Mouse (Mus musculus) stomach, postnatal 0 days (tissue): ENCODE measurements at regions not wholly inside any gene's neighbourhood (a gene's known extent, or its start where the extent isn't known, plus 50 kb on each side); places are given as distances from the start of the nearest gene placed in this dataset.

Experiments
- CTCF ChIP-seq: IDR thresholded peaks from 2 replicates; pipeline ENCODE4 v1.5.1; 2016; ENCODE audit warnings: antibody characterized with exemption, low read depth, mild to moderate bottlenecking, moderate library complexity
- EP300 ChIP-seq: optimal IDR thresholded peaks from 2 replicates; pipeline ENCODE3; 2016; ENCODE audit warnings: antibody characterized with exemption

DNA sequence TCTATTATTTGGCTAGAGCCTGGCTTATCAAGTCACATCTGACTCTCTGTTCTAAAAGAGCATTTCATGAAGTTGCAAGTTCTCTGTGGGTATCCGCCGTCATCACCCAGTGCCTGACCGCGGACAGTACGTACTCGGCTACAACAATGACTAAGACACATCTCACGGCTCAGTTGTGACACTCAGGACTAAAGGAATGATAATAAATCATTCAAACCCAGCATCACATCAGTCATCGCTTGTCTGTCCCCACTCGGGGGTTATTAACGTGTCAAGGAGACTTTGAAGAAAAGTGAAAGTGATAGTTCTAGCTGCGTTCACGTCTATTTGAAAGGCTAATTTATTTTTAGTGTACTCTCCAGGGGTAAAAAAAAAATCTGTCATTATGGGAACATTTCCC is 61.4 kb upstream of the Map4k3 start:
- no peak for TF ChIP-seq CTCF
- no peak for TF ChIP-seq EP300
